Mouse (Mus musculus) spleen, adult 2 months (tissue): ENCODE data around the gene Kifc3.

Experiments used
- CTCF ChIP-seq: fragments of 200-500 bp; IDR thresholded peaks from 2 replicates; pipeline ENCODE4 v1.5.1; 2011; ENCODE audit warnings: mild to moderate bottlenecking, inconsistent platforms; ENCODE audit not compliant: insufficient read depth, insufficient read length, insufficient replicate concordance; ENCODE audit errors: extremely low read depth
- POLR2A ChIP-seq: fragments of 200-500 bp; IDR thresholded peaks from 2 replicates; pipeline ENCODE4 v1.6.1; 2011; ENCODE audit warnings: low read depth, low read length, inconsistent platforms

- TF ChIP-seq CTCF, result no peak
- no peak for TF ChIP-seq POLR2A
Measured at GRCm38 (mm10) chr8:95143805-95144630, 58.6 kb downstream of the Kifc3 start.
